9 mouse cellular contexts compared by ENCODE assay signal in genomic region chr13:43991774-43992173, GRCm38 (mm10).
DNase-seq lines count a peak whose midpoint lies in the region; ATAC-seq and TF ChIP-seq lines count a peak whose summit lies in the region.
"Had no signal": no experiment of that assay in that cellular context is flagged by ENCODE, and none has a peak within 500 bp of the region (broad histone marks: within the 10 kb centered on the region; RNA-seq: fewer than 3 reads in every experiment).

No protein-coding gene starts in this region.

- 70% methylated on average over 5 of the region's 5 CpGs for WGBS in cerebellum, adult 2 months
- WGBS in neural tube, embryonic 12.5 days = 40% methylated on average over 5 of the region's 5 CpGs

- no peak overlapping the region for H3K9ac ChIP-seq in neural tube, embryonic 12.5 days

- DNase-seq in cerebellum, adult 8-10 months = peak; percentile 19
- DNase-seq in cerebellum, adult 2 months = no peak
- no peak for DNase-seq in neural tube, embryonic 10.5 days (ENCODE audit: extremely low spot score, low spot score)
- DNase-seq in heart, adult 9 months (ENCODE audit: low spot score in 2 of 2) = peak; percentile 72 to 73
- peak; percentile 78 to 87 for DNase-seq in kidney, postnatal 4 days
- DNase-seq in ovary, postnatal 14 days (ENCODE audit: low spot score) = peak; percentile 8

- no peak overlapping the region for H3K4me3 ChIP-seq in cerebellum, adult 2 months (replicated peaks; ENCODE audit: insufficient read depth, low read depth, low read length)
- no peak overlapping the region for H3K4me3 ChIP-seq in neural tube, embryonic 12.5 days

- no peaks in the 10 kb centered on the region for H3K27me3 ChIP-seq in cerebellum, adult 2 months (ENCODE audit: control insufficient read depth, insufficient read depth, low read length)
- no peaks in the 10 kb centered on the region for H3K27me3 ChIP-seq in neural tube, embryonic 12.5 days (replicated peaks)

- no peaks in the 10 kb centered on the region for H3K36me3 ChIP-seq in neural tube, embryonic 12.5 days

- H3K27ac ChIP-seq in cerebellum, adult 2 months (ENCODE audit: insufficient read depth, low read length) = no peak overlapping the region
- H3K27ac ChIP-seq in neural tube, embryonic 12.5 days = no peak overlapping the region
- H3K27ac ChIP-seq: left cerebral cortex, adult 2 months had no signal

- no peak overlapping the region for H3K4me2 ChIP-seq in neural tube, embryonic 12.5 days (replicated peaks)

- no peak for TF ChIP-seq POLR2A in cerebellum, adult 2 months (IDR thresholded peaks at IDR 0.05; ENCODE audit: borderline replicate concordance, insufficient read depth, low read length)

- 0 out of 2 replicates have a peak, but pooled peaks cover 4% of the 10 kb centered on the region for H3K9me3 ChIP-seq in neural tube, embryonic 12.5 days

- no peak for TF ChIP-seq CTCF in cerebellum, adult 2 months (IDR thresholded peaks at IDR 0.05; ENCODE audit: borderline replicate concordance, insufficient read depth, low read depth, low read length)

- peaks cover 12% of the 10 kb centered on the region for H3K4me1 ChIP-seq in cerebellum, adult 2 months (ENCODE audit: control insufficient read depth, insufficient read depth, low read length)
- H3K4me1 ChIP-seq in neural tube, embryonic 12.5 days = peaks cover 13% of the 10 kb centered on the region

- peak; percentile 33; the same call in 1 of the 2 replicates for ATAC-seq in neural tube, embryonic 12.5 days (ENCODE audit: low FRiP score, low read depth)
- no peak for ATAC-seq in activated CD4-positive, CD25-positive, alpha-beta regulatory T cell, adult 4 months

Comparison
In these comparisons a context has a peak if more than half of its experiments do, and no peak if none do; other contexts are left out.
1. DNase-seq: peak in cerebellum, adult 8-10 months (single experiment), heart, adult 9 months (2 of 2), kidney, postnatal 4 days (2 of 2) and ovary, postnatal 14 days (single experiment); none in cerebellum, adult 2 months (0 of 2) and neural tube, embryonic 10.5 days (single experiment).